Mouse (Mus musculus): ENCODE measurements at regions not wholly inside any gene's neighbourhood (a gene's known extent, or its start where the extent isn't known, plus 50 kb on each side); places are given as distances from the start of the nearest gene placed in this dataset.

DNA sequence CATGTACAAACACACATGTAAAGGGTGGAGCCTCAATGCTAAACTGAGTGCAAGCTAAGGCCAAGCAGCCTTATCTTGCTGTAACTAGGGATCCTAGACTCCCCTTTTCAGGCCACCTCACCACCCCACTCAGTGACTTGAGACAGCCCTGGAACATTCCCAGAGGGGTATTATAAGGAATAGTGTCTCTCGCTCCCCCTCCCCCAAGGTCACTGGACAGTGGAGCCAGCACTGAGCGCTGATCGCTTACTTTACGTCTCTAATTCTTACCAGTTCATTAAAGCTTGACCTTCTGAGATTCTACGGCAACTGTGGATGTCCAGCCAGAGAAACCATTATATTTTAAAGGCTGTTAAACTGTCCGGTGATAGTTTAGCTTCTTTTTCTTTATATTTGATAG lies 243.5 kb downstream of the Gm4791 start:
- TF ChIP-seq CTCF (IDR thresholded peaks at IDR 0.05; ENCODE audit: low read depth) (no peak), EP300 (IDR thresholded peaks at IDR 0.05; ENCODE audit: low read depth) (no peak)
